In the genomic region with DNA sequence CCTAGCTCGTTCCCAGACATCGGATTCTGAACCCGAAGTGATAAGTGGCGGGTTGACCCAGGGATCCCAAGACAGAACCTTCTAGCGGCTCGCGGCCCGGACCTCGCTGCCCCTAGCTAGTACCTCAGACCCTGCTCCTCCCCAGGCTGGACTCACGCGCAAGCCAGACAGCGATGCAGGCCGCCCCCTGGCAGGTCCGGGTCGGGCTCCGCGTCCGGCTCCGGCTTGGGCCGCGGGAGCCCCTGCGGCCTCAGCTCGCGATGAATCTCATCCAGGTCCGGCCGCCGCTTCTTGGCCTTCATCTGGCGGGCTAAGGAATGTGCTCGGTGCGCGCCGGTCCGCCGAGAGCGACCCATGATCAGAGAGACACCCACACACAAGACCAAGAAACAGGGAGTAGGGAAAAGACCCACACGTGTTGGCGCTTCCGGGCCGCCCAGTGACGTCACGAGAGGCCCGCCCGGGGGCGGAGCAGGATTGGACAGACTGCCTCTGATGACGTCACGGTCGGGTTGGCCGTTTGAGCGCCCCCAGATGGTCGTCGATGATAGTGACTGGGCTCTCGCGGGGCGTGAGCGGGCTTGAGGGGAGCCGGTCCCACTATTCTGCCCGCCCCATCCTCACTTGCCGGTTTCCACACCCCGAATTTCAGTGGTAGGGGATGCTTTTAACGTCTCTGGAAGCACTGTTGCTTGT, we compare ENCODE assay signal across 8 mouse cellular contexts. TPM values are rescaled to one million over a fixed set of nuclear protein-coding genes. Genes with fewer than 3 reads are reported as not detected.
DNase-seq lines count a peak whose midpoint lies in the region; ATAC-seq lines count a peak whose summit lies in the region.

A gene (minus strand): TSS at position 445 of the 696 bp plus-strand sequence.

- H3K27ac ChIP-seq in hindbrain, embryonic 16.5 days (ENCODE audit: low read depth, low read length), result peak within 1 kb of the TSS; percentile 37; the same call in 1 of the 2 replicates
- no peak within 1 kb of the TSS for H3K27ac ChIP-seq in macrophage

- H3K36me3 ChIP-seq in hindbrain, embryonic 16.5 days (ENCODE audit: control insufficient read depth, insufficient read depth, low read length), result no peaks in the 10 kb centered on the region
- H3K36me3 ChIP-seq in macrophage (ENCODE audit: inconsistent target), result no peaks in the 10 kb centered on the region

- peaks cover 9% of the 10 kb centered on the region; the same call in 1 of the 2 replicates for H3K27me3 ChIP-seq in hindbrain, embryonic 16.5 days (replicated peaks; ENCODE audit: control insufficient read depth, insufficient read depth, low read length)

- H3K9ac ChIP-seq in hindbrain, embryonic 16.5 days (ENCODE audit: low read depth, low read length), result peak within 1 kb of the TSS; percentile 81

- H3K9me3 ChIP-seq in hindbrain, embryonic 16.5 days (ENCODE audit: control insufficient read depth, low read length), result no peaks in the 10 kb centered on the region

- peak; percentile 79 for ATAC-seq in hindbrain, embryonic 16.5 days

- 2% methylated on average over 59 of the region's 60 CpGs for WGBS in hindbrain, embryonic 16.5 days
- 1% methylated on average over 57 of the region's 60 CpGs for WGBS in macrophage (ENCODE audit: missing documents)

- peak within 1 kb of the TSS; percentile 91 for H3K4me2 ChIP-seq in hindbrain, embryonic 16.5 days (ENCODE audit: low read length)

- peak within 1 kb of the TSS; percentile 79 for H3K4me3 ChIP-seq in hindbrain, embryonic 16.5 days (ENCODE audit: low read length)
- peak within 1 kb of the TSS; percentile 59 for H3K4me3 ChIP-seq in macrophage (ENCODE audit: inconsistent target)

- no peaks in the 10 kb centered on the region for H3K79me2 ChIP-seq in macrophage (ENCODE audit: inconsistent target)

- peaks cover 29% of the 10 kb centered on the region for H3K4me1 ChIP-seq in hindbrain, embryonic 16.5 days (ENCODE audit: control insufficient read depth, insufficient read depth, low read depth, low read length)

- peak; percentile 96 for DNase-seq in T-cell, adult 2 months (ENCODE audit: low spot score)
- peak; percentile 96 for DNase-seq in cerebellum, postnatal 36 days
- peak; percentile 94 to 96 for DNase-seq in frontal cortex, postnatal 36 days (ENCODE audit: low spot score in 2 of 2)
- DNase-seq in left cerebral cortex, adult 18-20 months (ENCODE audit: low spot score in 2 of 2), result peak; percentile 96 to 98
- DNase-seq in right cerebral cortex, adult 18-20 months, result peak; percentile 95
- peak; percentile 88 for DNase-seq in urinary bladder, postnatal 10 days (ENCODE audit: low spot score)

RNA-seq across cellular contexts. Expression of the gene that starts here (rescaled TPM):
- 13.3 and 14.7 TPM in 2 replicates for polyA plus RNA-seq in hindbrain, embryonic 16.5 days (2015; fragmentation: Nextera tagmentation; extraction: Ambion mirVana)
- 10 to 100 TPM; 11.6 to 12.2 TPM for total RNA-seq in left cerebral cortex, adult 18-20 months (2021)
- 1 to 10 TPM; 1.1 to 6.3 (median 3.9) TPM for total RNA-seq in macrophage (2018; cell fraction: chromatin; rRNA removed)
- total RNA-seq in macrophage (2018; cell fraction: cytosol; rRNA removed), result 1 to 10 TPM; 4.3 to 7.7 (median 5.8) TPM
- 10 to 100 TPM in 1 of 26 experiments, 1 to 10 TPM in 25; 2.2 to 11.7 (median 4.4) TPM for total RNA-seq in macrophage (2018; cell fraction: nucleus; rRNA removed)
- polyA plus RNA-seq in macrophage (2018), result 3.8 to 10.0 TPM (median 4.8 TPM) in 3 replicates
